Mouse (Mus musculus): ENCODE data around the gene Ak5. TPM values are rescaled to one million over a fixed set of nuclear protein-coding genes. Genes with fewer than 3 reads are reported as not detected.

Gene Ak5
- polyA plus RNA-seq, 1 experiment from 2014 or later = 1.9 TPM

DNA sequence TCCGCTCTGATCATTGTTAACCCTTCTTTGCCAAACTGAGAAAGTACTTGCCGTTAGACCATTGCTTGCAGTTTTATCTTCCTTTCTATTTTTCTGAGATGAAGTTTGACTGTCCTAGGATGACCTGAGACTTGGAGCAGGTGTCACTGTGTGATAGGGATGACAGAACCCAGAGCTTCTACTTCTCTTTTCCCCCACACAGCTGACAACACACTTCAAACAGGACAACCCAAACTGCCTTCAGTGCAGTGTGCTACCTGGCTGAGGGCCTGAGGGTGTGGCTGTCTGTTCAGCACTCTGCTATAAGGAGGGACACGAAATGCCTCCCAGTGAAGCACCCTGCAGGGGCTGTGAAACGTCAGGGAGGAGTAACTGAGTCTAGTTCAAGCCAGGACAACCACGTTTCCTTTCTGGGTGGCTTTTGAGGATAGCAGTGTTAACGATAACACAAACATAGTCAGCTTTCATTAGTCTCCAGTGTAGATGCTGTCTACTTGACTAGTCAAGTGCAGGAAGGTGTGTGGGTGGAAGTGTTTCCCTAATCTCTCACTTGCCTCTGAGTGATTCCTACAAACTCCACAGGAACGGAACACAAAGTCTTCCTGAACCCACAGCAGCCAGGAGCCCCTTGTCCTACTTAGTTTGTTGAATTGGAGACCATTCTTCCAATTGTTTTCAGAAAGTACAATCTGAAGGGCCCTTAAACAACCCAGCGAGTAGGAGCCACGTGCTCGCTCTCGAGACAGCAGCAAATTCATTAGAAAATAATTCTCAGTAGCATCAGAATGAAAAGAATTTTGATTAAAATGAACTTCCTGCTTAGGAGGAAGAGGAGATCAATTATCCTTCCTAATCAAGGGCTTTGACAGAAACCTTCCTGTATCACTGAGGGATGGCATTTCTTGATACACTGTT lies 138.8 kb downstream of the Ak5 start:
- Histone ChIP-seq H3K27ac (no peak overlapping the region), H3K4me3 (no peak overlapping the region), H3K4me2 (replicated peaks) (no peak overlapping the region), H3K4me1 (no peaks in the 10 kb centered on the region), H3K9me3 (no peaks in the 10 kb centered on the region), H3K27me3 (no peaks in the 10 kb centered on the region), H3K36me3 (no peaks in the 10 kb centered on the region), H3K9ac (no peak overlapping the region)
- no peak for ATAC-seq (ENCODE audit: insufficient number of reproducible peaks, insufficient read depth, low FRiP score, low TSS enrichment)
- WGBS = 72% methylated on average over 11 of the region's 11 CpGs

DNA sequence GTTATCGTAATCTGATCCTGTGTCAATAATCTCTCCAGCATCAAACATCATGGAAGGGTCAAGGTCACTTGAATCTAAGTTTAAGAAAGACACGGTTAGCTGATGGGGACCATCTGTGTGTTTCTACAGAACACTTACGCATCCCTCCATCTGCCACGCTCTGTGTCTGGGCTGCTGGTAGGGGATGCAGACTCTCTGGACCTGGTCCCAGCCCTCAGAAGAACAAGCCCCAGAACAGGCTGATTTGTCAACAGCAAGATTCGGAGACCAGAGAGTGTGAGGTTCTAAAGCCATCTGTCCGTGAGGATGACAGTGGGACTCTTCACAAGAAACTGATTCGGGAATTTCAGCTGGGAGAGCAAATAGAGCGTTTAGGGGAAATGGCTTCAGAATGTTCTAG lies 141.4 kb downstream of the Ak5 start:
- no peak for ATAC-seq (ENCODE audit: insufficient number of reproducible peaks, insufficient read depth, low FRiP score, low TSS enrichment)
- 67% methylated on average over 8 of the region's 8 CpGs for WGBS

DNA sequence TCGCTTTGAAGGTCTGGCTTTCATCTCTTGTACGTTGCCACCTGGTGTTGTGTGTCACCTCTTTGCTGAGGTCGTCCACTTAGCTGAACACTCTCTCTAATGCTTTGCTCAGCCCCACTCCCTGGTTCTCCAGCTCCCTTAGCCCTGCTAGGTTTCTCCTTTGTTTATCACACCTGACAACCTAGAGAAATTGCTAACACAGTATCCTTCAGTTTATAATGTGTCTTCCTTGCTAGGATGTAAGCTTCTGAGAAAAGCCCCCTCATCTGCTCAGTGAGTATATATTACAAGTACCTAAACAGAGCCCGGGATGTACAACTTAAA lies 144.9 kb downstream of the Ak5 start:
- Histone ChIP-seq H3K4me2 (replicated peaks) (no peak overlapping the region), H3K9ac (no peak overlapping the region), H3K27me3 (no peaks in the 10 kb centered on the region), H3K4me1 (no peaks in the 10 kb centered on the region), H3K36me3 (no peaks in the 10 kb centered on the region), H3K27ac (no peak overlapping the region), H3K9me3 (no peaks in the 10 kb centered on the region), H3K4me3 (no peak overlapping the region)
- 68% methylated on average over 4 of the region's 4 CpGs for WGBS
- no peak for ATAC-seq (ENCODE audit: insufficient number of reproducible peaks, insufficient read depth, low FRiP score, low TSS enrichment)

More for the DNA sequence above, 141.4 kb downstream of the Ak5 start:
- no peak overlapping the region for H3K9ac ChIP-seq
- H3K4me2 ChIP-seq (replicated peaks) = no peak overlapping the region
- H3K4me1 ChIP-seq = no peaks in the 10 kb centered on the region
- H3K36me3 ChIP-seq = no peaks in the 10 kb centered on the region
- H3K9me3 ChIP-seq = no peaks in the 10 kb centered on the region
- H3K27me3 ChIP-seq = no peaks in the 10 kb centered on the region
- H3K4me3 ChIP-seq = no peak overlapping the region
- no peak overlapping the region for H3K27ac ChIP-seq

DNA sequence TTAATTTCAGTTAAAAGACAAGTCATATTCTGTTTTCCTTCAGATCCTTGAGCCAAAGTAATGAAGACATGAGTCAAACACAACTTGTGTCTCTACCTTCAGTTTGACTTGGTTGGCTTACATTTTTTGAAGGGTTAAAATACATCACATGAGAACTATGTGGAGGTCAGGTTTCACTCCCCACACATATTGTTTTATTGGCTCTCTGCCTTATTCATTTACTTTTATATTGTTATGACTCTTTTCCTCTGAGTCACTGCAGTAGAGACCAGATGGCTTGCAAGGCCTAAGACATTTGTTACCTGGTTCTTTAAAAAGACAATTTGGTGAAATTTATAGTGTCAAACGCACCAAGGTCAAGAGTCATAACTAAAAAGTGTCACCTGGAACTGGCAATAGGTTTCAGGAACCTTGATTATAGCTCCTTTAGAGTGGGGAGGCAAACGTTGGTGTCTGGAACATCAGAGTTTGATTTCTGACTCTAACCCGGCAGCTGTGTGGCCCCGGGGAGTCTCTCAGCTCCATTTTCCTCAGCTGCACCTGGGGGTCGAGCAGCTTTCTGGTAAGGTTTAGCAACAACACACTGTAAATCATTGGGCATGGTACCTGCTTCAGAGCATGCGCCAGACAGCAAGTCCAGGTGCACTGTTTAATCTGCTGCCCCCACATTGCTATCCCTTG lies 145.4 kb downstream of the Ak5 start:
- Histone ChIP-seq H3K4me3 (no peak overlapping the region), H3K4me1 (no peaks in the 10 kb centered on the region), H3K27ac (no peak overlapping the region), H3K36me3 (no peaks in the 10 kb centered on the region), H3K9ac (no peak overlapping the region), H3K9me3 (no peaks in the 10 kb centered on the region), H3K4me2 (replicated peaks) (no peak overlapping the region), H3K27me3 (no peaks in the 10 kb centered on the region)
- whole genome bisulfite sequencing = 58% methylated on average over 6 of the region's 6 CpGs
- ATAC-seq (ENCODE audit: insufficient number of reproducible peaks, insufficient read depth, low FRiP score, low TSS enrichment) = no peak

DNA sequence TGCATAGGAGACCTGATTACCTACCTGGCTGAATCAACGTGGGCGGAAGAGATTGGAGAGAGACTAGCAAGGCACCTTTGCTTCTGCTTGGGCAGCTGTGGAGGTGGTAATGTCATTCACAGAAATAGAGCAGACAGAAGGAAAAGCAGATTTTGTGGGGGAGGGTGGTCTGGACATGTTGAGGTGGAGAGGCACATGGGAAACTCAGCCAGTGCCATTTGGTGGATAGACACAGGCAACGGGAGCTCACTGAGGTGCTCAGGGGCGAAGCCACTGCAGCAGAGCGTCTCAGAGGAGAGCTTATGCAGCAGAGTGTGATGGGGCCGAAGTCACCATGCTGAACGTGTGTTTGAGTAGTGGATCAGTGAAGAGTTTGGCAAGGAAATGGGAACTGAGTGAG lies 147.1 kb downstream of the Ak5 start:
- Histone ChIP-seq H3K4me3 (no peak overlapping the region), H3K27me3 (no peaks in the 10 kb centered on the region), H3K4me2 (replicated peaks) (no peak overlapping the region), H3K36me3 (no peaks in the 10 kb centered on the region), H3K9ac (no peak overlapping the region), H3K9me3 (no peaks in the 10 kb centered on the region), H3K27ac (no peak overlapping the region), H3K4me1 (peaks cover 2% of the 10 kb centered on the region; the same call in 1 of the 2 replicates)
- 85% methylated on average over 7 of the region's 7 CpGs for WGBS
- ATAC-seq (ENCODE audit: insufficient number of reproducible peaks, insufficient read depth, low FRiP score, low TSS enrichment) = no peak

DNA sequence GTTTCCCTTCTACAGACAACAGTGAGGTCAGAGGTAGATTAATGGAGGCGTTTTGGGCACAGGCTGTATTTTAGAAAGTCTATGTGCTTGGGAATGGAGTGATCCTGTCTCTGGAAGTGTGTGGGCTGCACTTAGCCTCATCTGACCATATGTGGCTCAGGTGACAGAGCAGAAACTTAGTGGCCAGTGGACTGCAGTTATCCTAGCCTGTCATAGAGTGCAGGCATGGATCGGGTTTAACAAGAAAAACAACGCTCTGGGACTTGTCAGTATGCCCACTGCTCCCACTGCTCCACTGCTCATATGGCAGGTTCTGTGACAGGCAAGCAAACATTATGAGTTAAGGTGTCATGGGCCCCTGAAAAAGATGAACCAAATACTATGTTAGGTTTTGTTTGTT lies 148.1 kb downstream of the Ak5 start:
- 61% methylated on average over 3 of the region's 3 CpGs for WGBS
- H3K4me3 ChIP-seq = no peak overlapping the region
- no peak for ATAC-seq (ENCODE audit: insufficient number of reproducible peaks, insufficient read depth, low FRiP score, low TSS enrichment)

DNA sequence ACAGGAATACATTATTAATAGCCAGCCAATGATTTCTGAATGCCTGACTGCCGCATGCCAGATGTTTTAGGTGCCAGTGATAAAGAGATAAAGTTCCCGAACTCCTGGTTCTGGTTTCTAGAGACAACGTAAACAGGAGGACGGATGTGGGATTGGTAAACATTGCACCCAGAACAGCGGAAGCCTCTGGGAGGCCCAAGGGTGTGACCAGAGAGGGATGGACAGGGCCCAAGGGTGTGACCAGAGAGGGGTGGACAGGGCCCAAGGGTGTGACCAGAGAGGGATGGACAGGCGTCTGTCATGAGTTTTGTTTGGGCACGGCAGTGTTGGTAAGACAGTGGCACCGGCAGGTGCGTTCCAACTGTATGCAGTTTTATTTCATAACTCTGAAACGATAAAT lies 148.6 kb downstream of the Ak5 start:
- Histone ChIP-seq H3K9me3 (no peaks in the 10 kb centered on the region), H3K36me3 (no peaks in the 10 kb centered on the region), H3K4me1 (peaks cover 10% of the 10 kb centered on the region), H3K4me2 (replicated peaks) (no peak overlapping the region), H3K9ac (no peak overlapping the region), H3K4me3 (no peak overlapping the region), H3K27ac (no peak overlapping the region), H3K27me3 (no peaks in the 10 kb centered on the region)
- no peak for ATAC-seq (ENCODE audit: insufficient number of reproducible peaks, insufficient read depth, low FRiP score, low TSS enrichment)
- 86% methylated on average over 10 of the region's 10 CpGs for WGBS

More for the DNA sequence above, 148.1 kb downstream of the Ak5 start:
- H3K9ac ChIP-seq = no peak overlapping the region
- H3K27ac ChIP-seq = no peak overlapping the region
- H3K27me3 ChIP-seq = no peaks in the 10 kb centered on the region
- H3K36me3 ChIP-seq = no peaks in the 10 kb centered on the region
- no peaks in the 10 kb centered on the region for H3K9me3 ChIP-seq
- H3K4me2 ChIP-seq (replicated peaks) = no peak overlapping the region
- H3K4me1 ChIP-seq = peaks cover 5% of the 10 kb centered on the region

DNA sequence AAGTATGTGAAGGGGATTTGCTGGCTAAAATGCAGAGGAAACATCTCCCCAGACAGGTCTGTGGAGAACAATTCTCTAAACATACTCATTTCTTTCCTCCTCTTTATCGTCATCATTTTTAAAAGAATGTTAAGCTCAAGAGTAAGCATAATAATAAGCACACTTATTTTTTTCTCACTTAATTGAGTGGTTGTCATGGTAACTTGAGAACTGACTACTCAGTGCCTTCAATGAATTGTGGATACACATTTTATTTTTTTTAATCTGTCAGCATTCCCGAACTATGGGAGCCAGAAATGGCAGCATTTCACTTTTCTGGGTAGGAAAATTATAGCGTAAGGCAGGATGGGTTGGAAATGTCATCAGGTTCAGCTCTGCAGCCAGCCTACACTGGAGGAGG lies 151.6 kb downstream of the Ak5 start:
- peaks cover 18% of the 10 kb centered on the region for H3K4me1 ChIP-seq
- no peaks in the 10 kb centered on the region for H3K36me3 ChIP-seq
- H3K4me3 ChIP-seq = no peak overlapping the region
- ATAC-seq (ENCODE audit: insufficient number of reproducible peaks, insufficient read depth, low FRiP score, low TSS enrichment) = no peak
- no peak overlapping the region for H3K27ac ChIP-seq
- H3K4me2 ChIP-seq (replicated peaks) = no peak overlapping the region
- H3K27me3 ChIP-seq = no peaks in the 10 kb centered on the region
- H3K9ac ChIP-seq = no peak overlapping the region
- no peaks in the 10 kb centered on the region for H3K9me3 ChIP-seq
- WGBS = 71% methylated on average over 3 of the region's 3 CpGs

DNA sequence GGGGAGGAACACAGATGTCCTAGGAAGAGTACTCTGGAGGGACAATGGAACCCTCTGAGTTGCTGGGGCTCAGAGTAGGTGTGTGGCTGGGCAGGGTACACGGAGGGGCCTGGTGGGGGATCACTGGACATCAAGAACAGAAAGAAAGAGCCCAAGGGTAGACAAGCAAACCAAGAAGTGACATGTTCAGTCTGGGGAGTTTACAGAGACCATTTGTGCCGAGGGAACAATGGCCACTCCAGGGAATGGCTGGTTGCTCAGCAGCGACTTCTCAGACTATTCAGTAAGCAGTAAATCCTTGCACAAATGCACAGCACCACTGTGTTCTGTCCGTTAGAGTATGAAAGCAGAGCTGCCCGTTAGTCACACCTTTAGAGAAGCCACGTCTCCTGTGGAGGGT lies 152.2 kb downstream of the Ak5 start:
- Histone ChIP-seq H3K27me3 (no peaks in the 10 kb centered on the region), H3K4me3 (no peak overlapping the region), H3K36me3 (no peaks in the 10 kb centered on the region), H3K27ac (no peak overlapping the region), H3K4me2 (replicated peaks) (no peak overlapping the region), H3K9ac (no peak overlapping the region), H3K9me3 (no peaks in the 10 kb centered on the region), H3K4me1 (peaks cover 18% of the 10 kb centered on the region)
- ATAC-seq (ENCODE audit: insufficient number of reproducible peaks, insufficient read depth, low FRiP score, low TSS enrichment) = no peak
- 68% methylated on average over 6 of the region's 6 CpGs for WGBS

DNA sequence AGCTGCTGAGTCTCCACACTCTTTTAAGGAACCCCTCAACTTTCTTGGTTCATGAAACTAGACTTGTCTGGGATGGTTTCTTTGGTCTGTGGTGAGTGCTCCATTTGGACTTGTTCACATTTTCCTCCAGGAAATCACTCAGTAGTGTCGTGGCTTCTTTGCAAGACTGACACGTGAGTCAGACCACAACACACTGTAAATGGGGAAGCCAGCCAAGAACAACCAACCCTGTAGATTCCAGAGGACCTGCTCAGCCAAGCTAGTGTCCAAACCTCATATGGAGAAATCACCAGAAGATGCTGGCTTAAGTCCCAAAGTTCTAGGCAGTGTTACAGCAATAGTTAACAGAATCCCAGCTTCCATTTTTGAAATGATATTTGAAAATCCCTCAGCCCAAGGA lies 155.6 kb downstream of the Ak5 start:
- Histone ChIP-seq H3K36me3 (no peaks in the 10 kb centered on the region), H3K9me3 (peaks cover 5% of the 10 kb centered on the region; the same call in 1 of the 2 replicates), H3K4me1 (peaks cover 18% of the 10 kb centered on the region), H3K27ac (no peak overlapping the region), H3K4me2 (replicated peaks) (no peak overlapping the region), H3K27me3 (no peaks in the 10 kb centered on the region), H3K4me3 (no peak overlapping the region), H3K9ac (no peak overlapping the region)
- no peak for ATAC-seq (ENCODE audit: insufficient number of reproducible peaks, insufficient read depth, low FRiP score, low TSS enrichment)
- WGBS = 74% methylated on average over 2 of the region's 2 CpGs

DNA sequence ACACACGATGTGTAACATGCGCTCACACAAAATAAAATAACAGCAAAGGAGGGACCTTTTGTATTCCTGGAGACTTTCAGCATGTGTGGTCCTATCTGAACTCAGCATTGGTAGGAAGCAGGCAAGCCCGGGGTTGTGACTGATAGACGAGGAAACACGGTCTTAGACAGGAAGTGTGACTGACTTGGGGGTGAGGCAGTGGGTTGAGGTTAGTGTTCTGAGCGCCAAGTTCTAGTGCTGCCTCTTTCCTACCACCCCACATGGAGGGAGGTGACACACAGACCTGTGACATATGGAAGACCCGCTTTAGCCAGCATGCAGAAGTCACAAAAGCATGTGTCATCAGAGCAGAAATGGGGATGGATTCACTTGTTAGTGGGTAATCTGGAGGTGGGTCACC lies 158.9 kb downstream of the Ak5 start:
- ATAC-seq (ENCODE audit: insufficient number of reproducible peaks, insufficient read depth, low FRiP score, low TSS enrichment) = no peak
- no peaks in the 10 kb centered on the region for H3K36me3 ChIP-seq
- peaks cover 6% of the 10 kb centered on the region for H3K4me1 ChIP-seq
- H3K4me3 ChIP-seq = no peak overlapping the region
- no peak overlapping the region for H3K27ac ChIP-seq
- WGBS = 87% methylated on average over 7 of the region's 7 CpGs
- peaks cover 5% of the 10 kb centered on the region; the same call in 1 of the 2 replicates for H3K9me3 ChIP-seq
- H3K9ac ChIP-seq = no peak overlapping the region
- no peak overlapping the region for H3K4me2 ChIP-seq (replicated peaks)
- H3K27me3 ChIP-seq = no peaks in the 10 kb centered on the region

DNA sequence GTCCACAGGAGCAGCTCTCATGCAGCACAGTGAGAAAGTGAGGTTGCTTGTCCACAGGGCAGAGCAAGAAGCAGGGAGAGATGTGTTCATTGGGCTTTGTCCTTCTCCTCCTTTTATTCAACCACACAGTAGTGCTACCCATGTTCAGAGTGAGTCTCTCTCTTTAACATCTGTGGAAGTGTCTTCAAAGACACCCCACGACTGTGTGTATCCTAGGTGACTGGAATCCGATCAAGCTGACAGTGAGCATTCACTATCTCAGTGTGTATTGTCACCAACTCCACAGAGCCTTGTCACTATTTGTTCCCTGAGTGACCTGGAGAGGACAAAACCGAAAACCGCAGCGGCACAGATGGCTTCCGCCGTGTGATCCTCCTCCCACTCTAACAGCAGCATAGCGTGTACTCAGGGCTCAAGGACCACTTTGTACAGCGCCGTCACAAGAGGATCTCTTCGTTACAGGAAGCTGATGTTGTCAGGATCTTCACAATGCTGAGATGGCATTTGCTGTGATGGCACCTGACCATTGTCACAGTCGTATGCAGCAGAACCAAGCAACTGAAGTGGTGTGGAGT lies 159.7 kb downstream of the Ak5 start:
- H3K4me2 ChIP-seq (replicated peaks) = no peak overlapping the region
- no peak overlapping the region for H3K9ac ChIP-seq
- no peaks in the 10 kb centered on the region for H3K27me3 ChIP-seq
- H3K27ac ChIP-seq = no peak overlapping the region
- peaks cover 5% of the 10 kb centered on the region; the same call in 1 of the 2 replicates for H3K9me3 ChIP-seq
- no peaks in the 10 kb centered on the region for H3K4me1 ChIP-seq
- no peak overlapping the region for H3K4me3 ChIP-seq
- ATAC-seq (ENCODE audit: insufficient number of reproducible peaks, insufficient read depth, low FRiP score, low TSS enrichment) = no peak
- WGBS = 86% methylated on average over 12 of the region's 12 CpGs
- no peaks in the 10 kb centered on the region for H3K36me3 ChIP-seq
